Mouse (Mus musculus): ENCODE data around the gene Gpr50. TPM values are rescaled to one million over a fixed set of nuclear protein-coding genes. Genes with fewer than 3 reads are reported as not detected.

Gpr50 gene
- total RNA-seq (2015; ENCODE audit: low replicate concordance) (1.1 TPM in 1 of 2 replicates, not detected in the other), total RNA-seq (2017; ENCODE audit: low replicate concordance) (not detected in 2 replicates)

GRCm38 (mm10) chrX:71663374-71663773 lies at the start of gene Gpr50:
Gpr50 (plus strand) TSS chrX:71663667.
- ATAC-seq (replicated peaks; ENCODE audit: low FRiP score, poor library complexity, severe bottlenecking): no peak

DNA sequence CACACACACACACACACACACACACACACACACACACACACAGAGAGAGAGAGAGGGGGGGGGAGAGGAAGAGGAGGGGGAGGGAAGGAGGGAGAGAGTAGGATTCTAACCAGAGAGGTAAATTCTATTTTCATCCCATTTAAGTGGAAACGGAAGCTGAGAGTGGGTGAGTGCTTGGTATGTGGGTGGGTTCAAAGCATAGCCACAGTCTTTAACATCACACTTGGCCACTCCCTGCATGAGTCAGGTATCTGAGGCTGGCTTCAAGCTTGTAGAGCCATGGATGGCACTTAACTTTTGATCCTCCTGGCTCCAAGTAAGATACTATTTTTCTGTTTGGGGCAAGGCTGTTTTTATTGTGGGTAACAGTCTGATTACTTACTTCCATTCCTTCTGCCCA lies 41.2 kb upstream of the Gpr50 start:
- no peak for ATAC-seq (replicated peaks; ENCODE audit: low FRiP score, poor library complexity, severe bottlenecking)

DNA sequence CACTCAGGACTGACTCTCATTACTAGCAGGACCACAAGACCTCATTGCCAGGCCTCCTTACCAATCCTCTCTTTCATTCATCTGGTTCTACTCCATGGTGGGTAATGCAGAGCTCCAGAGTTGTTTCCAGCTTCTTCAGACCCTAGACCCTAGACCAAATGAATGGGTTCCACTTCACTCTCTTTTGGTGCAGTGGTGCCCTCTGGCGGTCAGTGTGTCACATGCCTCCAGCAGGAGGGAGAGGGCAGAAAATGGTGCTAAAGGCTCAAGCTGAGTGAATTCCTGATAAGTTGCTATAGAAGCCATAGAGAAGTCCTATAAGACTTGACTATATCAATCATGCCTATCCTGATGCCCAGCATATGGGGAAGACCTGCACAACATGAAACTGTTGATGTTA lies 39.6 kb upstream of the Gpr50 start:
- ATAC-seq (replicated peaks; ENCODE audit: low FRiP score, poor library complexity, severe bottlenecking): no peak

DNA sequence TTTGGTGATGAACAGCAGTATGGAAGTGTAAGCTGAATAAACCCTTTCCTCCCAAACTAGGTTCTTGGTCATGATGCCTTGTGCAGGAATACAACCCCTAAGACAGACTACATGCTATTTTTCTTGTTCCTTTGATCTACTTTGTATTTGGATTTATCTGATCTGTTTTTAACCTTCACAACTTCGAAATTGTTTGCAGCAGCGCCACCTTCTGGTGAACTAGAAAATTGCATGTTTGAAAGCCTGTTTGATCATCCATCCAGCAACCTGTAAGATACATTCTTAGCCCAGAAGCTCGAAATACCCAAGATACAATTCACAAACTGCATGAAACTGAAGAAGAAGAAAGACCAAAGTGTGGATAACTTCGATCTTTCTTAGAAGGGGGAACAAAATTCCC lies 35.2 kb upstream of the Gpr50 start:
- no peak for ATAC-seq (replicated peaks; ENCODE audit: low FRiP score, poor library complexity, severe bottlenecking)

DNA sequence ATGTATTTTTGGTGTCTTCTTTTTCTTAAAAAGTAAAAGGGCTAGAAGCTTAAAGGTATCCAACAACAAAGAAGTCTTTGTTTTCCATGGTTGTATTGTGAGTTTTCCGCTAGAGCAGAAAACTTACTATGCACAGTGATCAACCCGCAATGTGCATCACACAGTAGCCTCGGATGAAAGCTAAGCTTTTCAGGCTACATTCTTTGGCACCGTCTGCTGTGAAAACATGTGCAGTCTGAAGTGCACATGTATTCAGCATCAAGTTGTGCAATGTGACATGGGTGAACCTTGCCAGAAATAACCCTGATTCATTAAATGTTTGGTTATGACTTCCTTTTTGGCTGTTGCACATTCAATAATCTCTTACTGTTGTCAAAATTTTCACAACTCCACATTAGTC lies 32.8 kb upstream of the Gpr50 start:
- ATAC-seq (replicated peaks; ENCODE audit: low FRiP score, poor library complexity, severe bottlenecking): no peak

- no peak for ATAC-seq (replicated peaks; ENCODE audit: low FRiP score, poor library complexity, severe bottlenecking)
These were observed 32.3 kb upstream of the Gpr50 start for GRCm38 (mm10) chrX:71631130-71631529.

- no peak; the same call in 1 of the 2 replicates for ATAC-seq (replicated peaks; ENCODE audit: low FRiP score, poor library complexity, severe bottlenecking)
These were observed 15.5 kb upstream of the Gpr50 start for GRCm38 (mm10) chrX:71647958-71648357.

- ATAC-seq (replicated peaks; ENCODE audit: low FRiP score, poor library complexity, severe bottlenecking): no peak
These were observed 15.0 kb upstream of the Gpr50 start for GRCm38 (mm10) chrX:71648434-71648833.

DNA sequence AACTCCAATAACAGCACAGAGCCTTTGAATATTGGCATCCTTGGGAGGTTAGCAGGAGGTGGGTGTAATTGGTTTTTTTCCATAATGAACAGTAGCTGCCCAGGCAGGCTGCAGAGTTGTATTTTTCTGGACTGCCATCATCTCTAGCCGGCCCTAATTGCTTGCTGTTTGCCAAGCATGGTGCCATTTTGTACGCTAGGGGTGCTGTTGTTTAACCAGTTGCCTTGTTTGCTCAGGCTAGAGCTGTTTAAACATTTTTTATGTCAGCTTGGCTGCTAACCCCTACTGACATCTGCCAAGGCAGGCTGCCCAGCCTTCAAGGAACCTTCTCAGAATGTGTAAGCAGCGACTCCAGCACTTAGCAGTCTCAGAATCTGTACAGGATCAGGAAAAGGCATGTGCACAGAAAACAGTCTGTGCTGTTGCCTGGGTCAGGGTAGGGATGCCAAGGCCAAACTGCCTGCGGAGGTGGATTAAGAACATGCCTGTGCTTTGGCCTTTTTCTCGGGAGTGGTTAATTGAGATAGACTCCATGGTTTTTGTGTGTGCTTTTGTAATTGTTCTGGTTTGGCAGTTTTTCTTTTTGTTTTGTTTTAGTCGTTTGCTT lies 14.5 kb upstream of the Gpr50 start:
- no peak for ATAC-seq (replicated peaks; ENCODE audit: low FRiP score, poor library complexity, severe bottlenecking)

- no peak for ATAC-seq (replicated peaks; ENCODE audit: low FRiP score, poor library complexity, severe bottlenecking)
These were observed 13.5 kb upstream of the Gpr50 start for GRCm38 (mm10) chrX:71649993-71650392.

DNA sequence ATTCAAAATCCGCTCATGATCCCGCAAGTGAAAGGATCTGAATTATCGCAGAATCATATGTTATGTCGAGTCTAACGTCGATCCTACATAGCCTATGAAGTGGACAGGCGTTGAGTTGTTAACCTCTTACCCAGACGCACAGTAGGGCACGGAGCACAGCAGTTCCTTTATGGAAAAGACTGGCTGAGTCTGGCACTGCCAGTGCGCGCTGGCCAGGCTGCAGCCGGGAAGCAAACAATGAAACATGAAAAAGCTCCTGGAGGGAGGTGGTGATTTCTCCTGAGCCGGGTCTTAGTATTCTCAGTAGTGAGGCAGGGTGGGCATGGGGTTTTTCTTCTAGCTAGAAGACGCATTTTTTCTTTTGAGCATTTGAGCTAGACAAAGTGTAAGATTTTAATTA lies 1.7 kb upstream of the Gpr50 start:
- no peak for ATAC-seq (replicated peaks; ENCODE audit: low FRiP score, poor library complexity, severe bottlenecking)

- no peak for ATAC-seq (replicated peaks; ENCODE audit: low FRiP score, poor library complexity, severe bottlenecking)
These were observed 612 bp downstream of the Gpr50 start for GRCm38 (mm10) chrX:71663871-71664687.

- ATAC-seq (replicated peaks; ENCODE audit: low FRiP score, poor library complexity, severe bottlenecking): no peak
These were observed 1.2 kb downstream of the Gpr50 start for GRCm38 (mm10) chrX:71664688-71665026.

GRCm38 (mm10) chrX:71670254-71670653 lies 6.8 kb downstream of the Gpr50 start:
- ATAC-seq (replicated peaks; ENCODE audit: low FRiP score, poor library complexity, severe bottlenecking): no peak

GRCm38 (mm10) chrX:71700817-71701469 lies 37.5 kb downstream of the Gpr50 start:
- no peak for ATAC-seq (replicated peaks; ENCODE audit: low FRiP score, poor library complexity, severe bottlenecking)

Other genes with a start within 250 kb of the Gpr50 start
- gene Cd99l2, start 170.8 kb upstream of the Gpr50 start, total RNA-seq (2015; ENCODE audit: low replicate concordance): 9.4 and 21.4 TPM in 2 replicates
- gene Cd99l2, start 170.8 kb upstream of the Gpr50 start, total RNA-seq (2017; ENCODE audit: low replicate concordance): 15.3 and 21.6 TPM in 2 replicates
- gene Hmgb3, start 107.7 kb upstream of the Gpr50 start, total RNA-seq (2015; ENCODE audit: low replicate concordance): 163 and 208 TPM in 2 replicates
- gene Hmgb3, start 107.7 kb upstream of the Gpr50 start, total RNA-seq (2017; ENCODE audit: low replicate concordance): 164 and 222 TPM in 2 replicates
- 18.0 and 20.9 TPM in 2 replicates for gene Vma21, start 152.3 kb downstream of the Gpr50 start, total RNA-seq (2015; ENCODE audit: low replicate concordance)
- gene Vma21, start 152.3 kb downstream of the Gpr50 start, total RNA-seq (2017; ENCODE audit: low replicate concordance): 1.7 and 5.6 TPM in 2 replicates

Measured in erythroid progenitor cell, adult 5-6 weeks (primary cell).